Mouse (Mus musculus) olfactory bulb, adult 2 months (tissue): ENCODE results near the gene 4930579F01Rik.

ENCODE experiments used
- CTCF ChIP-seq: fragments of 200-500 bp; IDR thresholded peaks from 2 replicates; pipeline ENCODE4 v1.5.1; 2012; ENCODE audit warnings: low read depth, mild to moderate bottlenecking, low read length, moderate library complexity; ENCODE audit not compliant: insufficient read depth
- POLR2A ChIP-seq: fragments of 200-500 bp; IDR thresholded peaks from 2 replicates; pipeline ENCODE4 v1.6.1; 2012; ENCODE audit warnings: mild to moderate bottlenecking, low read depth, low read length, moderate library complexity; ENCODE audit not compliant: insufficient read depth

DNA sequence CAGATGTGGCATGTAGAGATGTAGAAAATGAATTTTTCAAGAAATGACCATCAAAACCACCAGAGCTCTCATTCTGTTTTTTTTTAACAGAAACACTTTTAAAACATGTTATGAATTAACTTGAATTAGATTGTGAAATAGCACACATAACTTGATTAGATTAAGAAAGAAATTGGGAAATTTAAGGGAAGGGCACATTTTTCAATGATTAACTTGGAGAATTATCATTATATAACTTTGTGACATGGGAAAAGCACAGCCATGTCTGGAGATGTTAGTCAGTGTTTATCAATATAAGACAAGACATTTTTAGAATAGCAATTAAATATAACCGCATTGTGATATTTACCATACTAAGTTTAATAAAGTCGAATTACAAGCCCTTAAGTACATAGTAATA lies 37.9 kb upstream of the 4930579F01Rik start:
- TF ChIP-seq CTCF (no peak), POLR2A (no peak)
